Comparison of ENCODE assay signal across 9 mouse cellular contexts in genomic region chr4:22017656-22018379, GRCm38 (mm10).
A peak's percentile ranks its signal among the peaks of the same experiment; 100 is the strongest.
DNase-seq lines count a peak whose midpoint lies in the region; ATAC-seq lines count a peak whose summit lies in the region.
"Had no signal": no experiment of that assay in that cellular context is flagged by ENCODE, and none has a peak within 500 bp of the region (broad histone marks: within the 10 kb centered on the region; RNA-seq: fewer than 3 reads in every experiment).

No protein-coding gene starts in this region.

- no peak overlapping the region for H3K27ac ChIP-seq in forebrain, embryonic 15.5 days (replicated peaks)
- peak overlapping the region; percentile 2; the same call in 1 of the 2 replicates for H3K27ac ChIP-seq in neural tube, embryonic 11.5 days (ENCODE audit: low read depth, low read length)
- H3K27ac ChIP-seq: embryonic facial prominence, embryonic 13.5 days had no signal

- no peaks in the 10 kb centered on the region for H3K9me3 ChIP-seq in forebrain, embryonic 15.5 days
- H3K9me3 ChIP-seq in neural tube, embryonic 11.5 days (ENCODE audit: control insufficient read depth, low read length): no peaks in the 10 kb centered on the region
- H3K9me3 ChIP-seq: embryonic facial prominence, embryonic 13.5 days had no signal

- peak; percentile 47 for DNase-seq in ovary, postnatal 14 days (ENCODE audit: low spot score)
- no peak for DNase-seq in ovary, adult 18-20 months (ENCODE audit: low spot score)
- peak; percentile 6 for DNase-seq in c-Kit-positive CD71-negative TER-119-negative erythroid progenitor cells, embryonic 14.5 days (ENCODE audit: low read depth)
- peak; percentile 64 for DNase-seq in hindlimb bud, embryonic 11.5 days (ENCODE audit: extremely low spot score, low read depth, low spot score)
- DNase-seq in left cerebral cortex, postnatal 10 days (ENCODE audit: extremely low spot score in 1 of 2, low spot score in 2 of 2): peak; percentile 44 to 85
- peak; percentile 56 for DNase-seq in neural tube, embryonic 11.5 days (ENCODE audit: low spot score)
- no peak for DNase-seq in natural killer cell, adult 2 months (ENCODE audit: low spot score in 2 of 2)

- H3K4me3 ChIP-seq in forebrain, embryonic 15.5 days: no peak overlapping the region
- H3K4me3 ChIP-seq in neural tube, embryonic 11.5 days (ENCODE audit: low read depth, low read length): no peak overlapping the region
- H3K4me3 ChIP-seq: embryonic facial prominence, embryonic 13.5 days had no signal

- intact Hi-C loops in left cerebral cortex, postnatal 10 days (cut with DNase I): loop anchor here (2.0 kb wide), 1 partner anchor 469 kb away; no protein-coding TSS in a partner anchor

- no peaks in the 10 kb centered on the region for H3K27me3 ChIP-seq in forebrain, embryonic 15.5 days
- H3K27me3 ChIP-seq in neural tube, embryonic 11.5 days (ENCODE audit: control insufficient read depth, insufficient read depth, low read length): no peaks in the 10 kb centered on the region

- H3K9ac ChIP-seq in forebrain, embryonic 15.5 days (replicated peaks): peak overlapping the region; percentile 26; the same call in 1 of the 2 replicates
- peak overlapping the region; percentile 14; the same call in 1 of the 2 replicates for H3K9ac ChIP-seq in neural tube, embryonic 11.5 days (ENCODE audit: low read length)
- H3K9ac ChIP-seq: embryonic facial prominence, embryonic 13.5 days had no signal

- peak; percentile 85 for ATAC-seq in forebrain, embryonic 15.5 days (replicated peaks)
- peak; percentile 55 for ATAC-seq in neural tube, embryonic 11.5 days (ENCODE audit: insufficient read depth, low FRiP score, low TSS enrichment)

- WGBS in forebrain, embryonic 15.5 days: 13% methylated on average over 9 of the region's 9 CpGs
- WGBS in neural tube, embryonic 11.5 days: 13% methylated on average over 9 of the region's 9 CpGs

- peaks cover 12% of the 10 kb centered on the region for H3K4me1 ChIP-seq in forebrain, embryonic 15.5 days
- no peaks in the 10 kb centered on the region; the same call in 1 of the 2 replicates for H3K4me1 ChIP-seq in neural tube, embryonic 11.5 days (ENCODE audit: control insufficient read depth, insufficient read depth, low read length)
- H3K4me1 ChIP-seq: embryonic facial prominence, embryonic 13.5 days had no signal

- no peaks in the 10 kb centered on the region for H3K36me3 ChIP-seq in forebrain, embryonic 15.5 days
- H3K36me3 ChIP-seq in neural tube, embryonic 11.5 days (ENCODE audit: control insufficient read depth, insufficient read depth, low read length): no peaks in the 10 kb centered on the region
- H3K36me3 ChIP-seq: embryonic facial prominence, embryonic 13.5 days had no signal

- peak overlapping the region; percentile 20; the same call in 1 of the 2 replicates for H3K4me2 ChIP-seq in forebrain, embryonic 15.5 days (replicated peaks)
- no peak overlapping the region for H3K4me2 ChIP-seq in neural tube, embryonic 11.5 days (ENCODE audit: low read depth)
- H3K4me2 ChIP-seq: embryonic facial prominence, embryonic 13.5 days had no signal

Comparison
In these comparisons a context has a peak if more than half of its experiments do, and no peak if none do; other contexts are left out.
1. DNase-seq: peak in ovary, postnatal 14 days (single experiment), c-Kit-positive CD71-negative TER-119-negative erythroid progenitor cells, embryonic 14.5 days (single experiment), hindlimb bud, embryonic 11.5 days (single experiment), left cerebral cortex, postnatal 10 days (2 of 2) and neural tube, embryonic 11.5 days (single experiment); none in ovary, adult 18-20 months (single experiment) and natural killer cell, adult 2 months (0 of 2).